Mouse (Mus musculus): ENCODE data around the gene Zc3h10.

DNA sequence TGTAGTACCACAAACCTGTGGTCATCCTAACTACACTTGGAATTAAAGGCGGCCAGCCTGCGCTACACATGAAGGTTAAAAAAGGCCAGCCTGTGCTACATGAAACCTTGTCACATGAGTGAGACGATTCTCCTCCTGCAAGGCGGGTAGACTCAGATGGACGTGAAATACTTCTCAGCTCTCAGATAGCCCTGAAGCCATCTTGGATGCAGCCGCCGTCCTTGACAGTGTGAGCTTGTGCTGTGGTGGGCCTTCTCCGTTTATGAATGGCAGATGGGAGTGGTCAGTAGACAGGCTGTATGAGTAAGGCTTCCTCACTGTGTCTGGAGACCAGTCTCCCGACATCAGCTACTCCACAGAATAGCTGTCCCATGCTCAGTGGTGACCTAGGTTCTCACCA lies 38.4 kb downstream of the Zc3h10 start:
- no peak for TF ChIP-seq CTCF (IDR thresholded peaks at IDR 0.05; ENCODE audit: borderline replicate concordance, insufficient read depth, low read length)
- no peak for TF ChIP-seq POLR2A (IDR thresholded peaks at IDR 0.05; ENCODE audit: low read depth, low read length)

Measured in embryonic fibroblast, embryonic 13.5 days (primary cell).